Mouse (Mus musculus) heart, embryonic 13.5 days (tissue): Measurements from ENCODE around the gene Exosc10. TPM values are rescaled to one million over a fixed set of nuclear protein-coding genes. Genes with fewer than 3 reads are reported as not detected.

ENCODE experiments used
- polyA plus RNA-seq: library from polyadenylated mRNA; unstranded; fragments of >200 nt; fragmentation: Nextera tagmentation; extraction: Ambion mirVana; gene quantifications from 2 replicates; pipeline ENCODE4 v1.2.1, GENCODE M21; 2015

Exosc10 gene
- polyA plus RNA-seq, 1 experiment from 2014 or later: 62.5 TPM

Other genes starting within 250 kb of the Exosc10 start
- 20.0 and 20.6 TPM in 2 replicates for gene Ubiad1, start 113.7 kb upstream of the Exosc10 start, polyA plus RNA-seq
- gene Mtor, start 109.8 kb upstream of the Exosc10 start, polyA plus RNA-seq: 11.7 and 11.9 TPM in 2 replicates
- gene Angptl7, start 58.0 kb upstream of the Exosc10 start, polyA plus RNA-seq: 9.3 and 10.4 TPM in 2 replicates
- 122 and 131 TPM in 2 replicates for gene Srm, start 33.1 kb downstream of the Exosc10 start, polyA plus RNA-seq
- 0.48 TPM in 1 of 2 replicates, not detected in the other for gene Masp2, start 44.1 kb downstream of the Exosc10 start, polyA plus RNA-seq
- 170 and 176 TPM in 2 replicates for gene Tardbp, start 68.6 kb downstream of the Exosc10 start, polyA plus RNA-seq
- 0.17 and 0.28 TPM in 2 replicates for gene Gm572, start 84.9 kb downstream of the Exosc10 start, polyA plus RNA-seq
- 18.3 and 20.2 TPM in 2 replicates for gene Casz1, start 246.0 kb downstream of the Exosc10 start, polyA plus RNA-seq